Mouse (Mus musculus): ENCODE measurements around the gene Nrxn2. TPM values are rescaled to one million over a fixed set of nuclear protein-coding genes. Genes with fewer than 3 reads are reported as not detected.

Nrxn2 gene
- total and polyA plus RNA-seq, 2 experiments from 2014 or later = 54.4 to 355 TPM

DNA sequence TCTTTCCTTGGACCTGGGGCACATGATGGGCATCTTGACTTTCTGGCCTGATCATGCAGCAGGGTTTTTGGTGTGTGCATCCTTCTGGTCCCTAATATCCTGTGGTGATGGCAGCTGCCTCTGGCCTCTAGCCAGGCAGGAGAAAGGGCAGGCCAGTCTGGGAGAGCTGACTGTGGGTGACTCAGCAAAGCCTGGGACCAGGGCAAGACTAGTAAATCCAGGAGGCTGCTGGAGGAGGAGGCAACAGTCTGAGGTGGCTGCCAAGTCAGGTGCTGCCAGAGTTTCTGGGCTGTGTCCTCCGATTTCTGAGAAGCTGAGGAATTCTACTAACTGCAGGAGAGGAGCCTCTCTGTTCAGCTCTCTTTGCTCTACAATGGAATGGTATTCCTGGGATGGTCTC lies 127.6 kb downstream of the Nrxn2 start:
- TF ChIP-seq CTCF (IDR thresholded peaks at IDR 0.05; ENCODE audit: low read depth) = no peak
- Histone ChIP-seq H3K9ac (replicated peaks; ENCODE audit: low read length) (no peak overlapping the region), H3K4me3 (ENCODE audit: low read length) (no peak overlapping the region), H3K4me1 (ENCODE audit: insufficient read depth, low read length) (peaks cover 20% of the 10 kb centered on the region), H3K9me3 (ENCODE audit: low read length) (no peaks in the 10 kb centered on the region), H3K4me2 (ENCODE audit: low read depth, low read length) (no peak overlapping the region), H3K27me3 (ENCODE audit: insufficient read depth, low read length) (no peaks in the 10 kb centered on the region), H3K36me3 (ENCODE audit: insufficient read depth, low read length) (no peaks in the 10 kb centered on the region), H3K27ac (no peak overlapping the region)
- ATAC-seq (peak; percentile 50), DNase-seq (ENCODE audit: low spot score) (peak; percentile 76)
- WGBS = 29% methylated on average over 1 of the region's 1 CpGs

DNA sequence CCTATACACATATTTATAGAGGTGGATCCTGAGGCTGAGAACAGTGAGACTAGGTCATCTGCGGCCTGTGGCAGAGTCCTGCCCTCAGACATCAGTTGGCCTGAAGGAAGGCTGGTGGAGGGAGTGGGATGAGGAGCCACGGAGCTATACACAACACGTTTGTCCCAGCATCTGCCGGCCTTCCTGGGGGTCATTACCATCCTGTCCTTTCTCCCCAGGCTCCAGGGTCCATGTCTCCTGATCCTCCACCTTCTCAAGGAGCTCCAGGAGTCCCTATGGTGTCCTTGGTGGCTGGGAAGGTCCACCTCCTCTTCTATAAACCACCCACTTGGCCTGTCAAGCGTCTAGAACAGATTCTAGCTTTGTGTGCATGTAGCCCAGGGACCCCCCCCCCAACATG lies 129.3 kb downstream of the Nrxn2 start:
- no peaks in the 10 kb centered on the region for H3K36me3 ChIP-seq (ENCODE audit: insufficient read depth, low read length)
- H3K4me1 ChIP-seq (ENCODE audit: insufficient read depth, low read length) = peaks cover 20% of the 10 kb centered on the region
- H3K4me3 ChIP-seq (ENCODE audit: low read length) = no peak overlapping the region
- no peak for ATAC-seq
- no peaks in the 10 kb centered on the region for H3K27me3 ChIP-seq (ENCODE audit: insufficient read depth, low read length)
- H3K9ac ChIP-seq (replicated peaks; ENCODE audit: low read length) = no peak overlapping the region
- H3K27ac ChIP-seq = peak overlapping the region; percentile 78; the same call in 1 of the 2 replicates
- no peak for DNase-seq (ENCODE audit: low spot score)
- H3K4me2 ChIP-seq (ENCODE audit: low read depth, low read length) = no peak overlapping the region
- 74% methylated on average over 4 of the region's 5 CpGs for WGBS
- TF ChIP-seq CTCF (IDR thresholded peaks at IDR 0.05; ENCODE audit: low read depth) = no peak
- no peaks in the 10 kb centered on the region for H3K9me3 ChIP-seq (ENCODE audit: low read length)

DNA sequence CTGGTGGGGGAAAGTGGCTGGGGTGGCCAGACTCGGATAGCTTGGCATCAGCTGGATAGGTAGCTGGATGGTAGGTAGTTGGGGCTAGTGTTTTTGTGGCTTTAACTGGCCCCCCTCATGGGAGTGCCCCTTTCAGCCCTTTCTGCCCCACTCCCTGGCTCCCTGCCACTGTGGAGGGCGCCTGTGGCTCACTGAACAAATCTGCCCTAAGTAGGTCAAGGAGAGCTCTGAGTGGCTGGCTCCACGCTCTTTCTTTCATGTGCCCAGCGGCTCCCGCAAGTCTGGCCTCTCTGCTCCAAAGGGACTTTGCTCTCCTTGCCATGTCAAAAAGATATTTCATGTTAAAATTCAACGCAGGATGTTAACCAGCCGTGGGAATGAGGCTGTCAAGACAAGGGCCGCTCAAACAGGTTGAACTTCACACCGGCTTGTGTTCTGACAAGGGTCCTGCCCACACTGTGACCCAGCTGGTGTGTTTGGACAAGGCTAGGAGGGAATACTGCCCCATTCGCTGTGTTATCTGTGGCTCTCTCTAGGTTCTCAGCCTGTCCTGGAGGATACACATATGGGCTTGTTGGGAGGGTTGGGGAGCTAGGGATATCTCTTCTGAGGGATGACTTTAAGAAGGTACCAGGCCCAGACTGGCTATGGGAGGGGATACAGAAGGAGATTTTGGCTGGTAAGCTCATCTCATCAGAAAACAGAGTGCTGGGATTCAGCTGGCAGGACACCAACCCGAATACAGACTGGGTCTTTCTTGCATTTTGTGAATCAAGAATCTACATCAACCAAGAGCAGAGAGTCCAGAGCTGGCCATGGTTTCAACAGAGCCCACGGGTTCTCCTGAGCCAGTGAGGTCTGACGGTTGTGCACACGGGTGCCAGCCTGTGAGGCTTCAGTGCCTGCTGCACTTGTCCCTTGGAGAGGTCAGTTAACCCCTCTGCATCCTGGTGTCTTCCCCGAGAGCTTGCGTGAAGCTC lies 130.2 kb downstream of the Nrxn2 start:
- Histone ChIP-seq H3K27ac (peak overlapping the region; percentile 78), H3K4me2 (ENCODE audit: low read depth, low read length) (no peak overlapping the region), H3K4me1 (ENCODE audit: insufficient read depth, low read length) (peaks cover 20% of the 10 kb centered on the region), H3K27me3 (ENCODE audit: insufficient read depth, low read length) (no peaks in the 10 kb centered on the region), H3K4me3 (ENCODE audit: low read length) (no peak overlapping the region), H3K9me3 (ENCODE audit: low read length) (no peaks in the 10 kb centered on the region), H3K9ac (replicated peaks; ENCODE audit: low read length) (no peak overlapping the region), H3K36me3 (ENCODE audit: insufficient read depth, low read length) (no peaks in the 10 kb centered on the region)
- no peak for TF ChIP-seq CTCF (IDR thresholded peaks at IDR 0.05; ENCODE audit: low read depth)
- DNase-seq (ENCODE audit: low spot score) (peak; percentile 61), ATAC-seq (peak; percentile 47; the same call in 1 of the 2 replicates)
- 44% methylated on average over 16 of the region's 16 CpGs for WGBS

DNA sequence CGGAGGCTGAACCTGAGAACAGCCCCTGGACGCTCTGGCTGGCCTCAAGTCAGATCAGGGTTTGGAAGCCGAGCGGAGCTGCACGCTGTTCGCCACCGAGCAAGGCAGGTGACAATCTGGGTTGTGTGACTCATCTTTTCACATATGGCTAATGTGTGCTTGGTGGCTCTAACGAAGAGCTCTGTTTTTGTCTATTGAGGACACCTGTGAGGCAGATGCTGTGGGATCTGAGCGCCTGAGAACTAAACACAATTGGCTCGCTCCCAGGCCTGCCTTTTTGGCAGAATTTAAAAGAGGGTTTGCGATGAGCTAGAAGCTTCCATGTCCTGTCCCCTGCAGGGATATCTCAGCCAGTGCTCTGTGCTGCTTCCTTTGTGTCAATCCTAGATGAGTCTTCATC lies 131.0 kb downstream of the Nrxn2 start:
- no peaks in the 10 kb centered on the region for H3K9me3 ChIP-seq (ENCODE audit: low read length)
- H3K27me3 ChIP-seq (ENCODE audit: insufficient read depth, low read length) = no peaks in the 10 kb centered on the region
- TF ChIP-seq CTCF (IDR thresholded peaks at IDR 0.05; ENCODE audit: low read depth) = no peak
- DNase-seq (ENCODE audit: low spot score) (peak; percentile 57), ATAC-seq (no peak)
- H3K4me1 ChIP-seq (ENCODE audit: insufficient read depth, low read length) = peaks cover 20% of the 10 kb centered on the region
- no peak overlapping the region for H3K9ac ChIP-seq (replicated peaks; ENCODE audit: low read length)
- H3K36me3 ChIP-seq (ENCODE audit: insufficient read depth, low read length) = no peaks in the 10 kb centered on the region
- H3K4me2 ChIP-seq (ENCODE audit: low read depth, low read length) = no peak overlapping the region
- 48% methylated on average over 11 of the region's 11 CpGs for WGBS
- peak overlapping the region; percentile 78; the same call in 1 of the 2 replicates for H3K27ac ChIP-seq
- H3K4me3 ChIP-seq (ENCODE audit: low read length) = no peak overlapping the region

DNA sequence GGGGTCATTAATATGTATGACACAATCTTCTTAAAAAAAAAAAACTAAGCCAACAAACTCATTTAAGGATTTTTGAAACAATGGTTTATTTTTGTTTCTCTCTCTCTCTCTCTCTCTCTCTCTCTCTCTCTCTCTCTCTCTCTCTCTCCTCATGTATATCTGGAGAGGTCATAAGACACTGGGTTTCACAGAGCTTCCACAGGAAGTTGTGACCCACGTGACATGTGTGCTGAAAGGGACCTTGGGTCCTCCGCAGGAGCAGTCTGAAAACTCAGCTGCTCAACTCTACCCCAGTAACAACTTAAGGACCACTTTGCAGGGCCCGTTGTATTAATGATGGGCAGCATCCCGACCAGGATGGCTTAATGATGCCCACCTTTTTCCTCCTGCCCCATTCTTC lies 132.7 kb downstream of the Nrxn2 start:
- WGBS = 79% methylated on average over 4 of the region's 4 CpGs
- no peaks in the 10 kb centered on the region for H3K9me3 ChIP-seq (ENCODE audit: low read length)
- H3K4me3 ChIP-seq (ENCODE audit: low read length) = no peak overlapping the region
- ATAC-seq (no peak), DNase-seq (ENCODE audit: low spot score) (no peak)
- no peak overlapping the region for H3K4me2 ChIP-seq (ENCODE audit: low read depth, low read length)
- H3K9ac ChIP-seq (replicated peaks; ENCODE audit: low read length) = no peak overlapping the region
- H3K36me3 ChIP-seq (ENCODE audit: insufficient read depth, low read length) = no peaks in the 10 kb centered on the region
- H3K27me3 ChIP-seq (ENCODE audit: insufficient read depth, low read length) = no peaks in the 10 kb centered on the region
- peaks cover 16% of the 10 kb centered on the region for H3K4me1 ChIP-seq (ENCODE audit: insufficient read depth, low read length)
- no peak overlapping the region for H3K27ac ChIP-seq
- no peak for TF ChIP-seq CTCF (IDR thresholded peaks at IDR 0.05; ENCODE audit: low read depth)

DNA sequence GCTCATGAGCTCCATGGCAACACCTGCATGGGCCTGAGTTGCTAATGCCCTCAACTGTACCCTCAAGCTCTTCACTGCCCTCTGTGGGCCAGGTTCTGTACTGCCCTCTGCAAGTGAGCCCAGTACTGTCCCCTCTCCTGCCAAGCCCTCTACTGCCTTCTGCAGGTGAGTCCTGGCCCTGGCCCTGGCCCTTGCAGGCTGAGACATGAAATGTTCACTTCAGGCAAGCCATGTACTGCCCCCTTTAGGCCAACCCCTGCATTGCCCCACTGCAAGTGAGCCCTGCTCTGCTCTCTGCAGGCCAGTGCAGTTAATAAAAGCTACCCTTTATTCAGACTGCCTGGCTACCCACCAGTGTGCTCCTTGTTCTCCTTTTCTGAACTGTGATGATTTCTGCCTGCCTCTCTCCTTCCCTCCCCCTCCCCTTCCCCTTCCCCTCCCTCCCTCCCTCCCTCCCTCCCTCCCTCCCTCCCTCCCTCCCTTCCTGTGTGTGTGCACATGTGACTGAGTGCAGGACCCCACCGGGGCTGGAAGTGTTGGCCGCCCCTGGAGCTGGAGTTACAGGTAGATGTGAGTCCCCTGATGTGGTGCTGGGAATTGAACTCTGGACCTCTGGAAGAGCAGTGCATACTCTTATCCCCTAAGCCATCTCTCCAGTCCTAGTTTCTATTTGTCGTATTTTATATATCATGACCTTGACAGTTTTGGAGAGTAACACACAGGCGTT lies 133.9 kb downstream of the Nrxn2 start:
- H3K9me3 ChIP-seq (ENCODE audit: low read length) = no peaks in the 10 kb centered on the region
- H3K36me3 ChIP-seq (ENCODE audit: insufficient read depth, low read length) = no peaks in the 10 kb centered on the region
- 93% methylated on average over 4 of the region's 4 CpGs for WGBS
- H3K4me1 ChIP-seq (ENCODE audit: insufficient read depth, low read length) = peaks cover 16% of the 10 kb centered on the region
- ATAC-seq (peak; percentile 58), DNase-seq (ENCODE audit: low spot score) (peak; percentile 60)
- TF ChIP-seq CTCF (IDR thresholded peaks at IDR 0.05; ENCODE audit: low read depth) = peak; percentile 83
- H3K4me2 ChIP-seq (ENCODE audit: low read depth, low read length) = no peak overlapping the region
- H3K4me3 ChIP-seq (ENCODE audit: low read length) = no peak overlapping the region
- no peak overlapping the region for H3K27ac ChIP-seq
- no peak overlapping the region for H3K9ac ChIP-seq (replicated peaks; ENCODE audit: low read length)
- H3K27me3 ChIP-seq (ENCODE audit: insufficient read depth, low read length) = no peaks in the 10 kb centered on the region

Measured in hindbrain, postnatal 0 days (tissue).